Mouse (Mus musculus): ENCODE results near the gene Ssrp1. TPM values are rescaled to one million over a fixed set of nuclear protein-coding genes. Genes with fewer than 3 reads are reported as not detected.

Ssrp1 gene
- polyA plus RNA-seq (2015; fragmentation: Illumina TruSeq; extraction: RNeasy Lipid Tissue Mini Kit (QIAGEN cat#74804); ENCODE audit: insufficient read depth, low read depth, low replicate concordance): 24.0 TPM

DNA sequence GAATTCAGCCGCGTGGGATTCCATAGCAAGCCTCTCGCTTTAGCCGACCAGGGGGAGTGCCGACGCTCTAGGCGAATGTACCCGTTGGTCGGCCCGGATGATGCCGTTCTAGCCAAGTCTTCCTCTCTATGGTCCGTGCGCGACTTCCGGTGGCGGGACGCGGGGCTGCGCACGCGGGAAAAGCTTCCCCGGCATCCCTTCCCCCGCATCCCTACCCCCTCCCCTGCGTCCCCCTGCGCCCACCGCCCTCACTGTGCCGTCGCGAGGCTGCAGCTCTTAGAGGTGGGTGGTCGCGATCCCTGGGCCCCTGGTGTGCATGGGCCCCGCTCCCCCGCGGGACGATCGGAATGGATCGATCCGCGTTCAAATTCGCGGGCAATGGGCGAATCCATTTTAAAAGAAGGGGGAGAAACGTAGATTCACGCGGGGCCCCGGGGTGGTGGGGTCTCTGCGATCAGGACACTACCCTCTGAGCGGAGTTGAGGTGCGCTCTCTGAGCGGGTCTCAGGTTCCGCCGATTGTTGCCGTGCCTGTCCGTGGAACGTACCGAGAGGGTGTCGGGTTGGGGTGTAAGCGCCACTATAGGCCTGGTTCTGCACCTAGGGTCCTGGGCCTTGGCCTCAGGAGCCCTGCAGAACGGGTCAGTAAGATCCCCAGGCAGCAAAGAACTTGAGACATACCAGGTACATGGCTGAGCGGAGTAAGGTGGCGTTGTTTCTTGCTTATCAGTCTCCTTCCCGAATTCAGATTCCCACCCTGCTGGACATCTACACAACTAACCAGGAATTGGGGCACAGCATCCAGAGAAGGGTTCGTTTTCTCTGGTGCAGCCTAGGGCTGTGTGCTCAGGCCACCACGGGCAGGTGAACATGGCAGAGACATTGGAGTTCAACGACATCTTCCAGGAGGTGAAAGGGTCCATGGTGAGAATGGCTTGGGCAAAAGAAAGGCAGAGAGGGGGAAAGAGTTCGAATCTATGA, at the start of gene Ssrp1, which contains the start of gene P2rx3:
Gene Ssrp1, plus strand, starts transcription at position 188 of the 980 bp plus-strand sequence.
Gene P2rx3, minus strand, starts transcription at position 416 of the 980 bp plus-strand sequence.

DNA sequence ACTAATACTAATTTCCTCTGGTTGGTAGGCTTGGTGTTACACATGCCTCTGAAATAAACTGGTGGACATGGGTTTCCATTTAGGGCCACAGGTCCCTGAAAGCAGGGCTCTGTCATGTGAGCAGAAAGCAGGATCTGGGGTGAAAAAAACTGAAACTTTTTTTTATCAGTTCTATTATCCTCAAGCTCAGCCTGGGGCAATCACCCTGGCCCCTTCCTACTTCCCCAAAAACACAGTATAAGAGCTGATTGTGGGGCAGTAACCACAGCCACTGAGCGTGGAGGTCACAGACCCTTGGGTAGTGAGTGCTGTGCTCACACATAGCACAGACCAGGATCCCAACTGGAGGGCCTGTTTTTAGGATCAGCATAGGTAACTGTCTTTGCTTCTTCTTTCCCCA, 49.1 kb upstream of the Ssrp1 start, which contains the start of gene Prg3:
Gene Prg3, plus strand, starts transcription at position 286 of the 400 bp plus-strand sequence.

DNA sequence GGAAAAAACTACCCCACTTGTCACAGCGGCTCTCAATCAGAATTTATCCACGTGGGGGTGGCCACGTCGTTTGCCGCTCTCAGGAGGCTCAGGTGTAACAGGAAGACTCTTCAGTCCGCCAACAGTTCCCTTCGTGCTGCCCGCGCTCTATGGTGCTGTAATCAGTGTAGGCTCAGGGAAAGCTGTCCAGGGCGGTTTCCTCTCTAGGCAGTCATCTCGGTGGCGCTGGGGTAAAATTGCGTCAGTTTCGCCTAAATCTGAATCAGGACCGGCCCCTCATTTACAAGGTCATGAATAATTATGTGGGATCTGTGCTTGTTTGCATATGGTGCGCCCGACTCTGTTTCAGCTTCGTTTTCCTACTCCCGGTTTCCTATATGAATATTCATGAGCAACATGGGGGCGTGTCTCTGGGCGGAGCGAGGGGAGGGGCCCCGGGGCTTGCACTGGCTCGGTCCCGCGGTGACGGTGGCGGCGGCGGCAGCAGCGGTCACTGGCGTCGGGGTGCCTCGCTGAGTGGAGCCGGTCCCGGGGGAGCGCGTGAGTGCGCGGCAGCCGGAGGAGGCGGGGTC, 10.6 kb downstream of the Ssrp1 start, which contains the start of gene Tnks1bp1:
Gene Tnks1bp1, plus strand, starts transcription at position 427 of the 572 bp plus-strand sequence.

Other genes starting within 250 kb of the Ssrp1 start
- gene Ube2l6, start 238.4 kb upstream of the Ssrp1 start, polyA plus RNA-seq (2015; fragmentation: Illumina TruSeq; extraction: RNeasy Lipid Tissue Mini Kit (QIAGEN cat#74804); ENCODE audit: insufficient read depth, low read depth, low replicate concordance): 13.6 TPM
- gene Smtnl1, start 214.6 kb upstream of the Ssrp1 start, polyA plus RNA-seq (2015; fragmentation: Illumina TruSeq; extraction: RNeasy Lipid Tissue Mini Kit (QIAGEN cat#74804); ENCODE audit: insufficient read depth, low read depth, low replicate concordance): not detected
- gene Timm10, start 210.2 kb upstream of the Ssrp1 start, polyA plus RNA-seq (2015; fragmentation: Illumina TruSeq; extraction: RNeasy Lipid Tissue Mini Kit (QIAGEN cat#74804); ENCODE audit: insufficient read depth, low read depth, low replicate concordance): 9.3 TPM
- gene Slc43a1, start 198.4 kb upstream of the Ssrp1 start, polyA plus RNA-seq (2015; fragmentation: Illumina TruSeq; extraction: RNeasy Lipid Tissue Mini Kit (QIAGEN cat#74804); ENCODE audit: insufficient read depth, low read depth, low replicate concordance): 2.1 TPM
- 1.6 TPM for gene Rtn4rl2, start 150.5 kb upstream of the Ssrp1 start, polyA plus RNA-seq (2015; fragmentation: Illumina TruSeq; extraction: RNeasy Lipid Tissue Mini Kit (QIAGEN cat#74804); ENCODE audit: insufficient read depth, low read depth, low replicate concordance)
- 43.6 TPM for gene Slc43a3, start 100.7 kb upstream of the Ssrp1 start, polyA plus RNA-seq (2015; fragmentation: Illumina TruSeq; extraction: RNeasy Lipid Tissue Mini Kit (QIAGEN cat#74804); ENCODE audit: insufficient read depth, low read depth, low replicate concordance)
- gene Prg2, start 56.8 kb upstream of the Ssrp1 start, polyA plus RNA-seq (2015; fragmentation: Illumina TruSeq; extraction: RNeasy Lipid Tissue Mini Kit (QIAGEN cat#74804); ENCODE audit: insufficient read depth, low read depth, low replicate concordance): not detected
- not detected for gene Prg3, start 49.0 kb upstream of the Ssrp1 start, polyA plus RNA-seq (2015; fragmentation: Illumina TruSeq; extraction: RNeasy Lipid Tissue Mini Kit (QIAGEN cat#74804); ENCODE audit: insufficient read depth, low read depth, low replicate concordance)
- 2.8 TPM for gene P2rx3, start 228 bp downstream of the Ssrp1 start, polyA plus RNA-seq (2015; fragmentation: Illumina TruSeq; extraction: RNeasy Lipid Tissue Mini Kit (QIAGEN cat#74804); ENCODE audit: insufficient read depth, low read depth, low replicate concordance)
- gene Tnks1bp1, start 10.8 kb downstream of the Ssrp1 start, polyA plus RNA-seq (2015; fragmentation: Illumina TruSeq; extraction: RNeasy Lipid Tissue Mini Kit (QIAGEN cat#74804); ENCODE audit: insufficient read depth, low read depth, low replicate concordance): 22.3 TPM
- gene Aplnr, start 99.0 kb downstream of the Ssrp1 start, polyA plus RNA-seq (2015; fragmentation: Illumina TruSeq; extraction: RNeasy Lipid Tissue Mini Kit (QIAGEN cat#74804); ENCODE audit: insufficient read depth, low read depth, low replicate concordance): 3.7 TPM
- 0.66 TPM for gene Lrrc55, start 160.0 kb downstream of the Ssrp1 start, polyA plus RNA-seq (2015; fragmentation: Illumina TruSeq; extraction: RNeasy Lipid Tissue Mini Kit (QIAGEN cat#74804); ENCODE audit: insufficient read depth, low read depth, low replicate concordance)

Measured in pancreas, adult 10 weeks (tissue).